Comparison of ENCODE assay signal across 38 mouse cellular contexts in the genomic region with DNA sequence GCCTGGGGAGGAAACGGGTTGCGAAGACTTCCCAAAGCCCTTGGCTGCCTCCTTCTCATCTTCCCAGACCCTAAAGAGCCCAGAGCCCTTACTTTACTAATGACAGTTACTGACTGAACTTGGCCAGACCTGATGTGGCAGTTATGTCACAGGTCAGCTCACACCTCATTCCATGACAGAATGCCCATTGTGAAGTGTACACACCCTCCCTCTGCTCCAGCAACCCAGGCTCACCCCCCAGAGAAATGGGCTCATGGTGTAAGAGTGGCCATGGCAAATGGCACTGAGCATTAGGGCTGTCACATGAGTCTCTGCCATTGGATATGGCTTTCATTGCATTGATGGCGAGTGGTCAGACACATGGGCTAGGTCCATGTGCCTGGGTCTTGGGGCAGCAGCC. TPM values are rescaled to one million over a fixed set of nuclear protein-coding genes. Genes with fewer than 3 reads are reported as not detected.
"Had no signal": no experiment of that assay in that cellular context is flagged by ENCODE, and none has a peak within 500 bp of the region (broad histone marks: within the 10 kb centered on the region; RNA-seq: fewer than 3 reads in every experiment).

A gene (minus strand): TSS at position 101 of the 400 bp plus-strand sequence.

- H3K4me3 ChIP-seq: left cerebral cortex, adult 2 months; limb, embryonic 10.5 days; limb, embryonic 12.5 days; limb, embryonic 13.5 days; limb, embryonic 15.5 days; liver, embryonic 12.5 days; liver, embryonic 13.5 days; liver, embryonic 15.5 days; lung, embryonic 15.5 days; megakaryocyte, embryonic 14.5 days; midbrain, embryonic 10.5 days; midbrain, embryonic 12.5 days; midbrain, embryonic 13.5 days; midbrain, embryonic 15.5 days; myocyte had no signal

- H3K36me3 ChIP-seq: limb, embryonic 10.5 days; limb, embryonic 12.5 days; limb, embryonic 13.5 days; limb, embryonic 15.5 days; liver, embryonic 12.5 days; liver, embryonic 13.5 days; liver, embryonic 15.5 days; lung, embryonic 15.5 days; midbrain, embryonic 10.5 days; midbrain, embryonic 12.5 days; midbrain, embryonic 13.5 days; midbrain, embryonic 15.5 days had no signal

- H3K4me1 ChIP-seq: limb, embryonic 10.5 days; limb, embryonic 12.5 days; limb, embryonic 13.5 days; limb, embryonic 15.5 days; liver, embryonic 12.5 days; liver, embryonic 13.5 days; liver, embryonic 15.5 days; lung, embryonic 15.5 days; midbrain, embryonic 10.5 days; midbrain, embryonic 12.5 days; midbrain, embryonic 13.5 days; midbrain, embryonic 15.5 days had no signal

- DNase-seq: left cerebral cortex, postnatal 4 days; liver; liver, embryonic 13.5 days; liver, postnatal 0 days; lung, adult 18-20 months; lung, adult 2 months; lung, embryonic 14.5 days; lung, postnatal 10 days; lung, postnatal 14 days; lung, postnatal 36 days; lung, postnatal 4 days; midbrain, embryonic 14.5 days had no signal

- H3K27me3 ChIP-seq: limb, embryonic 12.5 days; limb, embryonic 13.5 days; limb, embryonic 15.5 days; liver, embryonic 12.5 days; liver, embryonic 13.5 days; liver, embryonic 15.5 days; lung, embryonic 15.5 days; megakaryocyte, embryonic 14.5 days; midbrain, embryonic 12.5 days; midbrain, embryonic 13.5 days; midbrain, embryonic 15.5 days had no signal

- H3K27ac ChIP-seq: left cerebral cortex, adult 2 months; limb, embryonic 10.5 days; limb, embryonic 12.5 days; limb, embryonic 13.5 days; limb, embryonic 15.5 days; liver, embryonic 12.5 days; liver, embryonic 13.5 days; liver, embryonic 14.5 days; liver, embryonic 15.5 days; lung, embryonic 15.5 days; macrophage; midbrain, embryonic 10.5 days; midbrain, embryonic 12.5 days; midbrain, embryonic 13.5 days; midbrain, embryonic 15.5 days had no signal

RNA-seq across cellular contexts. Expression of the gene that starts here (rescaled TPM):
- polyA plus RNA-seq: limb, embryonic 10.5 days; limb, embryonic 11.5 days; limb, embryonic 12.5 days; limb, embryonic 13.5 days; limb, embryonic 14.5 days; limb, embryonic 15.5 days; liver, adult 2 months; liver, embryonic 11.5 days; liver, embryonic 12.5 days; liver, embryonic 13.5 days; liver, embryonic 14.5 days; liver, embryonic 15.5 days; liver, embryonic 16.5 days; liver, postnatal 0 days; lung, adult 2 months; lung, embryonic 14.5 days; lung, embryonic 15.5 days; lung, embryonic 16.5 days; lung, postnatal 0 days; macrophage; midbrain, embryonic 10.5 days; midbrain, embryonic 11.5 days; midbrain, embryonic 12.5 days; midbrain, embryonic 13.5 days; midbrain, embryonic 14.5 days; midbrain, embryonic 15.5 days; midbrain, embryonic 16.5 days; midbrain, postnatal 0 days; myocyte had no signal
